Mouse (Mus musculus) monocyte, adult 2 months (primary cell): Measurements from ENCODE around the gene Mmadhc.

Source experiments
- DNase-seq, 2 experiments: peaks; one replicate each; pipeline ENCODE4 v3.0.0; 2022; ENCODE audit warnings: low spot score in 2 of 2, low read depth in 1 of 2

Mmadhc gene

DNA sequence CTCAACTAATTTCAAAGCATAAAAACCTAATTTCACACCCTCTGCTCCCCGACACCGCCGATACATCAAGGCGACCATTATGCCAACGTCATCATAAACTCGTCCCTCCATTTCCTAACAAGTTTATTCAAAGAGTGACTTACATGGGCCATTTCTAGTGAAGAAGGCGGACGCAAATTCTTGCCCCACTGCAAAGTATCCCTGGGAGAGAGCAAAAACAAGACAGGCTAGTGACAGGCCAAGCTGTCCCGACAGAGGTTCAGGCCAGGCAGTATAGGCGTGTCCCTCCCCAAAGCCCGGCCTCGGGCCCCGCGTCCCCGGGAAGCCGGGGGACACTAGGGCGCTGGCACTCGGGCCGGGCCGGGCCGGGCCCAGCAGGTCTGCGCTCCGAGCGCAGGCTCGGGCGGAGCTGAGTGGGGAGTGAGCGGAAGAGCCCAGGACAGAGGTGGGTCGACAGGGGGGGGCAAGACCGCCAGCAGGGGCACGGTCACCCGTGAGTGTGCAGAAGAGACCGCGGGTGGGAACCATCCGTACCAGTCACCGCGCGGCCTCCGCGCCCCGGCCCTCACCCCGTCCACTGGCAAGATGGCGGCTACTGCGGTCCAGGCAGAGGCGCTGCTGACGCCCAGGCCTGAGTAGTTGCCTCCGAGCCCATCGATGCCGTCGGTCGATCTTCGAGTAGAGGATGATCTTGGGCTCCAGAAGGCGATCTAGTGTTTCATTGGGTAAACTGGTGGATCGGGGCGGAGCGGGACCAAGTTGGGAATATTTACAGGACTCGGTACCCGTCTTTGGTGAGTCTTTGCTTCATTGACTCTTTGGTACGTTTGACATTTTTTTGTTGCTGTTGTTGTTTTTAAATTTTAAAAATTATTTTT, at the start of gene Mmadhc:
Gene Mmadhc (minus strand): TSS at position 693 of the 878 bp plus-strand sequence.
- DNase-seq, result peak; percentile 65 to 83

DNA sequence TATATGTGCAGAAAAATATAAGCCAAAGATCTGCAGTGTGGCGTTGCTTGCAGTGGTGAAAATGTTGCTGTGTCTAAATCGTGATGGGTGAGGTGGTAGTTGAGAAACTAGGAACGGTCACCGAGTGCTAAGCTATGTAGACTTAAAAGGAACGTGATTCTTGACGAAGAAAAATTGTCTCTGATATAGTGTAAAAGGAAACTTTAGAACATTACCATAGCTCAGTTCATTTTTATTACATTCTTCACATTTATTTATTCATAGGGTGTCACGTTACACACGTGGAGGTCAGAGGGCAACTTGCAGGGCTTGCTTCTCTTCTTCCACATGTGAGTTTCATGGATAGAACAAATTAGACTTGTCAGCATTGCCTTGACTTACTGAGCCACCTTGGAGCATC, 47.0 kb upstream of the Mmadhc start:
- DNase-seq, result no peak

DNA sequence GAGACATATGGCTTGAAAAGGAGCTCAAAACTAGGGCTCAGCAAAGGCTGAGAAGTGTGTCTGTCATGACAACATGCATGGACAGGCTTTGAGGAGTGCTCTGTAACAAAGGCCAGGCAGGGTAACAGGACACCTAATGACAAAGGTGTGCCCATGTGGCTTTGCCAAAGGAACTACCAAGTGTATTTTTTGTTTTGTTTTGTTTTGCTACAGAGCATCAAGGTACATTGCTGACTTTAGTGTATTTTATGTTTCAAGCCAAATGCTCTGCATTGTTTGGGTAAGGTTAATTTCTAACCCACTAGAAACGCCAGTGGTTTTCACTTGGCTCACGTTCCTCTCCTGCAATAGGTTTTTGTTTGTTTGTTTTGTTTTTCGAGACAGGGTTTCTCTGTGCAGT, 42.5 kb upstream of the Mmadhc start:
- no peak for DNase-seq

DNA sequence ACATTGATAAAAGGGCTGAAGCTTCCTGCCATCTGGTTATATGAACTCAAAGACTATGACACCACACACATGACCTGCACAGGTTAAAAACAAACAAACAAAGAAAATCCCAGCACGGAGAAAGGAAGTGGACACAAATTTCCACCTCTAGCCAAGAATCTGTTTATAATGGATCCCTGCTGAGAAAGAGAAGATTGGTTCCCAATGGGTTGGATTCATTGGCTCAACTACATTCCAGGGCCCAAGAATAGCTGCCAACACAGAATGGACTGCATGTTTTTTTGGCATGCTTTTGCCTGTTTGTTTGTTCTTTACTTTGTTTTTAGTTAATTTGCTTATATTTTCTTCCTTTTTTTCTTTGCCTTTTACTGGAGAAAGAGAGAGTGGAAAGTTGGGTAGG, 41.0 kb upstream of the Mmadhc start:
- DNase-seq, result no peak

DNA sequence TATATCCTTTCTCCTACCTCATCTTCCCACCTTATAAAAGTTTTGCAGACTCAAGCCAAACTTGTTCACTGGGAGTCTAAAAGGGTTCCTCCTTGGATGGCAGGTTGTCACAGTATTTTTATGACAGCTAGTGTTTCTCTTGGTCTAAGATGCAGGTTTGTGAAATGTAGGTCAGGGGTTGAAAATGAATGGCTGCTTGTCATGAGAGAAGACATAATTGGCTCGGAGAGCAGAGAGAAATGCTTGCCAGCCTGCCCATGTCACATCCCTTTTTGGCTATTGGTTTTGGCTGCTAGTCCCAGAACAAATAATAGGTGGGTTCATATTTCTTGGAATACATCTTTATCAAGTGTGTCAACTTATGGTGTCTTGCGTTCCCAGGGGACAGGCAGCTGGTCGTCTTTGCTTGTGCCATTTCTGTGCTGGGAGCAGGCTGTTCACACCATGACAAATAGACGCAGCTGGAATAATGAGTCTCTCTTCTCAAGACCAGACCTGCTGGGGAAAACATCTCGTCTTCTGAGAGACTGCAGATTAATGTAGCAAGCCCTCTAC, 35.2 kb upstream of the Mmadhc start:
- no peak for DNase-seq

DNA sequence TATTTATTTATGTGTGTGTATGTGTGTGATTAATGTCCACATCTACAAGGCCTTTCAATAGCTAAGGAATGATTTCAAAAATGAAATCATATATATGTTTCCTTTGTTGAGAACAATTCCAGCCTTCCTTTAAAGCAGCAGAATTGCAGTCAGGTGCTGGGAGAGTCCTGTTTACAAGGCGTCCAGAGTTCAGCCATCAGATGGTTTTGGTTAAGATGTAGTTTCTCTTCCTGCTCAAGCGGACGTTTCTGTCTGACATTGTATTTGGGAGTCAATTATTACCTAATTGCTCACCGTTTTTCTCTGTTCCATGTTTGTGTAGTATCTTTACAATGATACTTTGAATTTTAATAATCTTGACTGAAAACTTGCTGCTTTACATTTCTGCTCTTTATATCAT, 31.6 kb upstream of the Mmadhc start:
- no peak for DNase-seq

- DNase-seq, result no peak
These were observed 28.2 kb upstream of the Mmadhc start for GRCm38 (mm10) chr2:50324799-50325198.

DNA sequence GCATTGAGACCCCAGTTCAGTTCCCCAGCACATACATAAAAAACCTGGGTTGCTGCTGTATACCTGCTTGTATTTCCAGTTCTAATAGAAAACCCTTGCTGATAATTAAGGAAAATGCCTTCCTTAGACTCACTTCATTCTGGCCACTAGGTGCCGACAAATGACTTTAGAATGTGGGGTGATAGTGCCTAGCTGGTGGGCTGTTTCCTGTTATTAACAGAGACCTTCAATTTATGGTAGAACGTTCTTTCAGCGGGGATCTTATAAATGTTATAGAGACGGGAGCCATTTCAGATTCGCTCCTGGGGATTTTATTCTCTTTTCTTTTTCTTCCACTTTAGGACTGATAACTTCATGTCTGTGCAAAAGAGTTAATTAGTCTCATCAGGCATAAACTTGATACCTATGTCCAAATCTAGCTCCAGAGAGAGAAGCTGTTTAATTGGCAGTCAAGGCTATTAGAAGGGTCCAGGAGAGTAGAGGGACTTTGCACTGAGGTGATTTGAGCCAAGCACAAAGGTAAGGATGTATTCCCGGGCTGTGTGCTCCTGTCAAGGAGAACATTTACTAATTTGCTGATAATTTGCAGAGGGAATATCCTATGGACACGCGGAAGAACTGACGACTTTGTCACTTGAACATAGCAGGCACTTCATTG, 10.2 kb upstream of the Mmadhc start:
- DNase-seq, result no peak

GRCm38 (mm10) chr2:50304824-50305577, 8.4 kb upstream of the Mmadhc start:
- no peak for DNase-seq

DNA sequence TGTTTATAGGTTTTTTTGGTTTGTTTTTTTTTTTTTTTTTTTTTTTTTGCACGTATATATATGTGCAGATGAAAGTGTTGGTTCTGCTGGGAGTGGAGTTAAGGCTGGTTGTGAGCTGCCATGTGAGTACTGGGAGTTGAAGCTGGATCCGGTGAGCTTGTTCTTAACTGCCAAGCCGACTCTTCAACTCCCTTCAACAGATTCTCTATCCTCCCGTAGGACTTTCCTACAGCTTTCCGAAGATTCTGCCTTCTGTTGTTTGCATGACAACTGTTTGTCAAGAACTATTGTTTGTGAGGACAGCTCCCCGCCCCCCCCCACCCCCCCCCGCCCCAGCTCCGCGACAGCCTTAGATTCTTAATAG, 368 bp upstream of the Mmadhc start:
- DNase-seq, result no peak

DNA sequence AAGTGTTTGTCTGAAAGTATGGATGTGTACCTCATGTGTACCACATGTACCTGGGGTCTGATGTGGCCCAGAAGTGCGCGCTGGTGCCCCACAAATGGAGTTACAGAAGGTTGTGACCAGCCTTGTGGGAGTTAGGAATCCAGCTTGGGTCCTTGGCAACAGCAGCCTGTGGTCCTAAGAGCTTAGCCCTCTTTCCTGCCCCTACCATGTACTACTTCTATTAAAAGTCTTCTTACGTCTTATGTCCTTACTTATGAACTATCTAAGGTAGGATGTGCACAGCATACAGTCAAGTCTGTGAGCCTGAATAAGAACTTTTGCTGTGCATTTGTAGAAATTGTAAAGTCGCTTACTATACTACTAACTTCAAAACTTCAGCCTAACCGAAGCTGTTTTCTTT, 1.0 kb downstream of the Mmadhc start:
- DNase-seq, result no peak

GRCm38 (mm10) chr2:50294084-50294483, 2.5 kb downstream of the Mmadhc start:
- no peak for DNase-seq

GRCm38 (mm10) chr2:50293572-50293971, 3.0 kb downstream of the Mmadhc start:
- no peak for DNase-seq

- DNase-seq, result no peak
These were observed 4.7 kb downstream of the Mmadhc start for GRCm38 (mm10) chr2:50291901-50292300.

DNA sequence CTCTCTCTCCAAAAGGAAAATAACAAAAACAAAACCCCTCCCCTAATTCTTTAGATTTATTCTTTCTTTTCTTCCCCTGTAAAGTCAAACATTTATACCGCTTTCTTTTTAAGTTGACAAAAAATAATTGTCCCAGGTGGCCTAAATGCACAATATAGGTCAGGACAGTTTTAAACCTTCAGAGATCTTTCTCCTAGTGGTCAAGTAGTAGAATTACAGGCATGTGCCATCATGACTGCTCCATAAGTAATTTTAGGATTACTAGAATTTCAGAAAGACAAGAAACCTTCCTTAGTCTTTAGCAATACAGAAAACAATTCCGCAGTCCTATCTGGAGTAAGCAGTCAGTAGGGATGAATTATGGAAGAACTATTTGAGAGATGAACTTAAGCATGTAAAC, 5.8 kb downstream of the Mmadhc start:
- DNase-seq, result no peak

DNA sequence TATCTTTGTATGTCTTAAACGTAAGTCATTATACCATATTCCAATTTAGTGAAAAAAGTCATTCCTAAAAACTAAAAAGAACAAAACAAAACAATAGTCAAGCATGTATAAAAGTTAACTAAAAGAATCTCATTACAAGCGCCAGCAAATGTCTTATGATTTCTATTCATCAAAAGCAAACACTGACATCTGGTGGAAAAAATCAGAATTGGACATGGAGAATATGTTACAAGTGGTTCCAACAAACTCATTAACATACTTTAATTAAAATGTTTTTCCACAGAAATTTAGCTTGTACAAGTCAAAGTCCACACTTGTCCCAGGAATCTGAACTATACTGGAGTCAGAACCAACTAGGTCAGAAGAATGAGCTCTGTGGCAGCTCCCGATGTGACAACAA, 11.8 kb downstream of the Mmadhc start:
- no peak for DNase-seq

DNA sequence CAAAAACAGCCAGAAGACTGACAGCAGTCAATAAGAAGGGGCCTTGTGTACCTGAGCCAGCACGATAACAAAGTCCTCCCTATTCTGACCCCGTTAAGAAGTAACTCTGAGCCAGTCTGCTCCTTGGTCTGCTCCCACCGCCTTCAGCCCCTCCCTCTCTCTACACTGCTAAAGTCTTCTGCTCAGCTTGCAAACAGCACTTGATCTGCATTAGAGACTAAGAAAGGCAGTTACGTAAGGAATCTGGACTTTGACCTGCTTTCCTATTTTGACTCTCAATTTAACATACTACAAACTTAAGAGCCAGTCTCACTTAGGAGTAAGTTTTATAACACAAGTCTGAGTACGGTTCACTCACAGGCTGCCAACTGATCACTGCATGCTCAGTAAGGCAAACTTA, 12.6 kb downstream of the Mmadhc start:
- no peak for DNase-seq

DNA sequence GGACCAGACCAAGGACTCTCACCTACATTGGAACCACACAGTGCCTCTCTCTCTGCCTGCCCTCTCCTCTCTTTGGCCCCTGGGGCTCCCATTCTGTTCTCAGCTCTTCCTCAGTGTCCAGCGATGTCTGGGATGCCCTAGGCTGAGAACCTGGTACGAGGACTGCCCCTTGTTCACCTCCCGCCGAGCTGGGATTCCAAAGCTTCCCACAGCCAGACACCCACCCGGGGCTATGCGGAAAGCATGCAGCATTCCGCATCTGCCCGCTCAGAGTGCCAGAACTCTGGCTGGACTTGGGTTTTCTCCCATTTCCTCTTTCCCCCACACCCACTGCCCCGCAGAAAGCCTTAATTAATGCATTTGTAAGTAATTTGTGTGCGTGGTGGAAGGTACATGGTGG, 19.9 kb downstream of the Mmadhc start:
- DNase-seq, result no peak

DNA sequence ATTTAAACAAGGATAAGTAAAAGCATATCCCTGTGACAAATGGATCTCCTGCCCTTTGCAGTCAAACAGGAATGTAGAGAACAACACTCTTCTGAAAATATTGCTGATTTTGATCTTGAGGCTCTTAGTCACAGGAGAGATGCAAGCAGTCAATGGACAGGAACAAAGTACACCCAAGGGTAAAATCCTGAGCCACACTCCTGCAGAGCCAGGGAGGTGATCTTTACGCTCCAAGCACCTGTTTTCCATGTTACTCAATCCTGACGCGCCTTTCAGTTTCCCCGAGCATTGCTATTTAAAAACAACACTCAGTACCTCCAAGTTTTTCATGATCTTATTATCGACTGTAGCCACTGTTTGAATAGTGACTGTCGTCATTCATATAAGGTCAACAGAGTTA, 23.2 kb downstream of the Mmadhc start:
- DNase-seq, result no peak

DNA sequence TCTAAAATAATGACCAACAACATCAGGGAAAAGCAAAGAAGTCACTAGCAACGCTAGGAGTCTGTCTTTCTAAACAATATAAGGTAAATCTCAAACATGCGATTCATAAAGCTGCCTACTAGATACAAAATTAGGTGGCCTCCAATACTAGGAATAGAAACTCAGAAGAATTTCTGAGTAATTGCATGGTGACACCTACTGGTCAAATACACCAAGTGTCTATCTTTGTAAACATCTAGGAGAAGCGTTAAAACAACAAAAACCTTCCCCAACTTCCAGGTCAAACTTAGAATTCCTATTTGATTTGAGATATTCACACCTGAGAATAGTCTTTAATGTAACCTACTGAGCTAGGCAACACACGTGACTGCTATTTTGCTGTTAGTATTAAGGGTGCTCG, 24.4 kb downstream of the Mmadhc start:
- no peak for DNase-seq

- no peak for DNase-seq
These were observed 28.1 kb downstream of the Mmadhc start for GRCm38 (mm10) chr2:50268514-50268913.

GRCm38 (mm10) chr2:50267046-50267445, 29.6 kb downstream of the Mmadhc start:
- DNase-seq, result no peak
